Mouse (Mus musculus) left cerebral cortex, adult 9 months (tissue): ENCODE measurements around the gene Med12l.
A peak's percentile ranks its signal among the peaks of the same experiment; 100 is the strongest.

ENCODE experiments used
- DNase-seq, 2 experiments: peaks; one replicate each; pipeline ENCODE4 v3.0.0; 2022; ENCODE audit warnings: low spot score in 2 of 2

The Med12l gene

GRCm38 (mm10) chr3:59005271-59005995 is at the start of gene Med12l:
Gene Med12l, plus strand, starts transcription at chr3:59005825.
- DNase-seq = peak; percentile 63 to 80

DNA sequence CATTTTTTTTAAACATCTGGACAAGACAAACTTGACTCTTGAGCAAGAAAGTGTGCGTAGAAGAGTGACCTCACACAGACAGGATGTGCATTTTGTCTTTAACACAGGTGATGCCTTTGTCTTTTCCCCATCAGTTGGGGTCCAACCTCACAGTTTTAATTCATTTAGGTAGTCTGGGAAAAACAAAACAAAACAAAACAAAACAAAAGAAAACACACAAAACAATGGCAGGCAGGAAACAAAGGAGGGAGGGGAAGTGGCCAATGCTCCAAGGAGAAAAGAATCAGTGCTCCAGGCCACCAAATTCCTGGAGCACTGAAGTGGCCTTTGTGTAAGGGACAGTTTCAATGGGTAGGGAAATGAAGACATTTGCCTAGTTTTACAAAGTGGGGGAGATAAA is 44.5 kb upstream of the Med12l start:
- DNase-seq = no peak

- no peak for DNase-seq
Measured at GRCm38 (mm10) chr3:58977413-58977812, 28.2 kb upstream of the Med12l start.

DNA sequence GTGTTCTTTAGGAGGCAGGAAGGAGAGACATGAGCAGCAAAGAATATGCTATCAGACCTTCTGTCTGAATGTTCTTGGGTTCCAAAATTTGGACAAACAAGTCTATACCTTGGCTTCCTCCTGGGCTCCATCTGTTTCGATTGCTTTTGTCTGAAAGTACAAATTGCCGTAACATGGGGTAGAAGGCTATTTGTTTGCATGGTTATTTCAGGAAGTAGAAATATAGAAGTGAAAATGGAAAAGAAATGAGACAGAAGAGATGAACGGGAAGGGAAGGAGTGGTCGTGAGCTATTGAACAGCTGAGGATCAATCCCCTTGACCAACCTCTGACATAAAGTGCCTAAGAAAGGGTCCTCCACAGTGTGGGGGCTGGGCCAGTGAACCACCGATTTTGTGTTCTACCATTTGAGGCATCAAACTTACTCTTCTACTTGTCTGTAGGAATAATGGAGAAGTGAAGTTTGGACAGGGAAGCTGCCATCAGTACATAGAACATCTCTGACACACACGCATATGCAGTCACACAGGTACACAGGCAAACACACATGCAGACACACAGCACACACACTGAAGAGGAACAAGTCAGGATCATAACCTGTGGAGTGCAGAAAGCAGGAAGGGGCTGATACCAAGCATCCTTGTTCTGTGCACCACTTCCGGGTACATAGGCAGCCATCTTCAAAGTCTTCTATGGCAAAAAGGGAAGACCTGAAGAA is 27.6 kb upstream of the Med12l start:
- no peak for DNase-seq

DNA sequence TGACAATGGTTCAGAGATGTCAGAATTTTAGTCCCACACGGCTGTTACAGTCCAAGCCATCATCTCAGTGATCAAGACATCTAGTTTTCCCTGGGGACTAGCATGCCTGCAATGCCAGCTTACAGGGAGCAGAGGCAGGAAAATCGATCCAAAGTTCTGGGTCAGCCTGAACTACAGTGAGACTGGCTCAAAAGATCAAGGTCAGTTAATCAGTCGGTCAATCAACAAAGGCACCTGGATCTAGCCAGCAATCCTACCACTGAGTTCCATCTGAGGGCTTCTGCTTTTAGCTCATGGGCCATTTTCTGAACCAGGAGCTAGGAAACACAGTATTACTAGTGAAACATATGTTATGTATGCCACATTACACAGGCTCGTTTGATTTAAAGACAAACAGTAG is 25.0 kb upstream of the Med12l start:
- DNase-seq = no peak

GRCm38 (mm10) chr3:58982896-58983837 is 22.5 kb upstream of the Med12l start:
- DNase-seq = peak; percentile 33 to 78

GRCm38 (mm10) chr3:58983838-58984598 is 21.6 kb upstream of the Med12l start:
- no peak for DNase-seq

GRCm38 (mm10) chr3:58985816-58986215 is 19.8 kb upstream of the Med12l start:
- DNase-seq = no peak

DNA sequence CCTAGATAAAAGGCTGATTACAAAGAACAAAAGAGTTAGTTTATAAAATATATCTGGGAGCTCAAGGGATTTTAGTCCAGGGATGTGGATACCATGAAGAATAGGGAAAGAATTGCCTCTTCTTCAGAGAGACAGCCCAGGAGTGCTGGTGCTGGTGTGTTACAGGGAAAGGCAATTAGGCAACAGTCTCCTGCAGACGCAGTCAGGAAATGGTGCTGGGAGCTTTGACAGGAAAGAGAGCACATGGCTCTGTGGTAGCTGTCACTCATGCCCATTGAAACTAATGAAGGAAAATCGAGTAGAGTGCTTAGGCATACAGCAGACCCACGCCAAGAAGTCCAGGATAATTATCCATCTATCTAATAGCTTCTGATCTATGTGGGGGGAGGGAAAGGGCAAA is 16.3 kb upstream of the Med12l start:
- no peak for DNase-seq

- no peak for DNase-seq
Measured at GRCm38 (mm10) chr3:58990556-58990955, 15.1 kb upstream of the Med12l start.

DNA sequence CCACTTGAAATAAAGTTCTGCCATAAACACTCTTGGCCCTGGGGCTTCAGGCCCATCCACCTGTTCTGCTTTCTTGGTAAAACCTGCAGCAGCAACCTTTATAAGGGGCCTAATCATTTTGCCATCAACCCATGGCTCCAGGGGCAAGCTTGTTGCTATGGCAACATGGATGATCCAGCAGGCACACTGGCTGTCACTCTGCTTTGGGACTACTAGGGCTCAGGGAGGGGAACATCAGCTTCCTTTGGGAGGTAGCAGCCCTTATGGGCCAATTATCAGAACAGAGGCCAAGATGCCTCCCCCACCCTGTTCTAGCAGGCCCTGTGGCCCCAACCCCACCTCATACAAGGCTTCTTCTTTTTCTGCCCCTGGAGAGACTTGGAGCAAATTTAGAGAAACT is 13.5 kb upstream of the Med12l start:
- DNase-seq = no peak

DNA sequence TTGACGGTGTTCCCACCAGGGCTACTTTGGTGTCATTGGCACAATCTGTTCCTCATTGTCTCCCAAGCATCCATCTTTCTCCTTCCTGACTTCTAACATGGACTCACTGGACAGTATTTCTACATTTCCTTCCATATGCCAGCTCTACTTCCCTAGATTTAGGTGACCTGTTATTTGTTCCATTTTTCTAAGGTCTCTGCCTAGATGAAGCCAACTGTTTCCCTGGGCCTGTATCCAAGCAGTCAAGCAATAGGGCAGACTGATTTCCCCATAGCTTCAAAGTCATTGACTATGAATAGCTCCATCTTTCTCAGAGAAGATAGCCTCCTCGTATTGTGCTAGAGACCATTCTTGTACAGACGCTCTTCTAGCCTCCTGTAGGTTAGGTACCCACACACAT is 12.0 kb upstream of the Med12l start:
- no peak for DNase-seq

DNA sequence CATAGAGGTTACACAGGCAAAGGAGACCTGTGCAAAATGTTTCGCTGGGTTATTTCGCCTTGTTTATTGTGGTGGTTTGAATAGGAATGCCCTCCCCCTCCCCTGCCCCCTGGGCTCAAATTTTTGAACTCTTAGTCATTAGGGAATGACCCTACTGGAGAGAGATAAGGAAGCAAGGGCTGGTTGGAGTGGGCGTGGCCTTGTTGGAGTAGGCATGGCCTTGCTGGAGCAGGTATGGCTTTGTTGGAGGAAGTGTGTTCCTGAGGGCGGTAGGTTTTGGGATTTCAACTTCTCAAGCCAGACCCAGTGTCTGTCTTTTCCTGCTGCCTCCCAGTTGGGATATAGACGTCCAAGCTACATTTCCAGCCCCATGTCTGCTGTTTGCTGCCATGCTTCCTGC is 1.9 kb upstream of the Med12l start:
- DNase-seq = no peak

- DNase-seq = peak in 1 of 2 experiments; percentile 17
Measured at GRCm38 (mm10) chr3:59005996-59006730, 538 bp downstream of the Med12l start.

DNA sequence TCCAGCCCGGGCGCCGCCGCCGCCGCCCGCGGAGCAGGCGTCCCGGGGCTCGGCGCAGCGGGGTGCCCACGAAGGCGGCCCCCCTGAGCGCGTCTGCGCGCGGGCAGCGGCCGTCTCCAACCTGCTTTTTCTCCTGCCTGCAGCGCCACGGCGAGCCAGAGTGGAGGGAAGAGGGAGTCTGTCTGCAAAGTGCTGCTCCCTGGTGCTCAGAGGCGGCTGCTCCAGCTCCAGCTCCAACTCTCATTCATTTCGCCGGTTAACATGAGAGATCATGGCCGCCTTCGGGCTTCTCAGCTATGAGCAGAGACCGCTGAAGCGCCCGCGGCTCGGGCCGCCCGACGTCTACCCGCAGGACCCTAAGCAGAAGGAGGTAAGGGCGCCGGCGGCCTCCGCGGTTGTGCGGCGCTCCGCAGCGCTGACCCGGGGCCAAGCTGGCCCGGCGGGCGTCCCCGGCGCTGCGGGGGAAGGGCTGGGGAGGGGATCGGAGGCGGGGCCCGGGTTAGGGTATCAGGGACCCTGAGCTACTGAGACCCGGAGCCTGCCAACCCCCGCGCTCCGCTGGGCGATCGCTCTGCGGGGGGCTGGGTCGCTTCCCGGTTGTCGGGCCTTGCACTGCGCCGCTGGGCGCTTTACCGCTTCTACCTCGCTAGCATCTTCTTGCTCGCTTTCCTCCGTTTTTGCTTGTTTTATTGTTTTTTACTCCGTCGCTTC is 1.3 kb downstream of the Med12l start:
- peak; percentile 51 to 76 for DNase-seq

GRCm38 (mm10) chr3:59010276-59010675 is 4.7 kb downstream of the Med12l start:
- no peak for DNase-seq

DNA sequence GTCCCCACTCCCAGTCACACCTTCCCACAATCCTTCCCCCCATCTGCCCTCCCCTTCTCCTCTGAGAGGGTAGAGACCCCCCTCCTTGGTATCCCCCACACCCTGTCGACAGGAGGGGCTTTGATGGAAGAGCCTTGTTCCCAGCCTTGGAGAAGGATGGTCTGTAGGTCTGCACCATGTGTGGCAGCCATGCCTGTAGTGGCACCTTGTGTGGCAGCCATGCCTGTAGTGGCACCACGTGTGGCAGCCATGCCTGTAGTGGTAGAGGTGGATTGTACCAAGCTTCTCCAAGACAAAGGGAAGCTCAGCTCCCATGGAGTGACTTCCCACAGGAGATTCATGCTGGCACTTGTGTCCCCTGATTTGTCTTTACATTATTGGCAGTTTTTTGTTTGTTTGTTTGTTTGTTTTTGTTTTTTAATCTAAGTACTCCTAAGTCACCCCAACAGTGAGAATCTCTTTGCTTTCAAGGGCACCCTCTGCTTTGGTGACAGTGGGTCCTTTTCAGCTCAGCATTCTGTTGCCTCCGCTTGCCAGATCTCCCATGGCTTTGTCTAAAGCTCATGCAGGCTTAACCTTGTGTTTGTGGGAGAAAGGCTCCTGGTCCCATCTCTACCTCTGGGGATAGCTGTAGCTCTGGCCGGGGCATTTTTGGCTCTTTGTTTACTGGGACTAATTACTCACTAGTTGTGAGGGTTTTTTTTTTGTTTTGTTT is 10.2 kb downstream of the Med12l start:
- no peak for DNase-seq

- no peak for DNase-seq
Measured at GRCm38 (mm10) chr3:59016501-59016900, 10.9 kb downstream of the Med12l start.

DNA sequence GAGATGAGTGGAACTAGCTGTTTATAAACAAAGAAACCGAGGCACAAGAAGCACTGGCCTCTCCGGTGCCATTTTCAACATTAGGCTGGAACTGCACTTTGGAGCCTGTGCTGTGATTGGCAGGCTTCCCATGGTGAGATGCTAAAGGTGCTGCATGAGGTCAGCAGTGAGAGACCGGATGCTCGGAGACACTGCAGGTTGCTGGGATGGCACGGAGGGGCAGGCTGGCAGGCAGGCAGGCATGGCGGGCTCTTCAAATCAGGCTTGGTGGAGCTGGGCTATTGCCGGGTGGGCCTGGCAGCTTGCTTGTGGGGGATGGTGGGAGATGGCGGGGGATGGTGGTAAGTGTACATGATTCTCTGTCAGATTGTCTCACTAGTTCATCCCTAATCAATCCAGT is 15.6 kb downstream of the Med12l start:
- DNase-seq = no peak

DNA sequence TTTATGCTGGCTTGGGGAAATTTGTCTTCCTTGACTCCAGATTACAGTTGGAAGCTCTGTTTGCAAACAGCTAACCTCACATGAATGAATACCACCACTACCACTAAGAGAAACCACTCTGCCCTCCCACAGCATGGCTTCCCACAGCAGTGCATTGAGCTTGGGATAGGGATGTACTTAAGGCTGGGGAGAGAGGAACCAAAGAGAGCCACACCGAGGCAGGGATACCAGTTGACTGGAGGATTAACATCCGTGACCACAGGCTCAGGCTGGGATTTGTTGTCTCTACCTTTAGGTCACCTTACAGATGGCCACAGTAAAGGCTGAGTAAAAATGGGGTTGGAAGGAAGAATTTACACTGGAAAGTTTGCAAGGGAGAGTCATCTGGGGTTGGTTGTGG is 16.6 kb downstream of the Med12l start:
- DNase-seq = no peak
